Mouse (Mus musculus) spleen, adult 2 months (tissue): ENCODE results near the gene Casz1.

Source experiments
- CTCF ChIP-seq: fragments of 200-500 bp; IDR thresholded peaks from 2 replicates; pipeline ENCODE4 v1.5.1; 2011; ENCODE audit warnings: mild to moderate bottlenecking, inconsistent platforms; ENCODE audit not compliant: insufficient read depth, insufficient read length, insufficient replicate concordance; ENCODE audit errors: extremely low read depth
- POLR2A ChIP-seq: fragments of 200-500 bp; IDR thresholded peaks from 2 replicates; pipeline ENCODE4 v1.6.1; 2011; ENCODE audit warnings: low read depth, low read length, inconsistent platforms

- TF ChIP-seq POLR2A (no peak), CTCF (no peak)
Observed at GRCm38 (mm10) chr4:148888229-148888628, 84.0 kb downstream of the Casz1 start.
